Mouse (Mus musculus) forebrain, embryonic 10.5 days (tissue): ENCODE data around the gene Zfp663. TPM values are rescaled to one million over a fixed set of nuclear protein-coding genes. Genes with fewer than 3 reads are reported as not detected.

Source experiments
- DNase-seq: peaks from one replicate; pipeline ENCODE4 v3.0.0-alpha.2; 2017; ENCODE audit warnings: low spot score; ENCODE audit errors: extremely low spot score
- H3K27ac ChIP-seq: fragments of 300-500 bp; sonication (generic); 2 replicates; pipeline ENCODE4 v1.5.1; 2016; ENCODE audit warnings: mild to moderate bottlenecking
- H3K27me3 ChIP-seq: fragments of 300-500 bp; sonication (generic); 2 replicates; pipeline ENCODE4 v1.6.1; 2016; ENCODE audit warnings: mild to moderate bottlenecking; ENCODE audit not compliant: poor library complexity, severe bottlenecking
- H3K36me3 ChIP-seq: fragments of 300-500 bp; sonication (generic); replicated peaks from 2 replicates; pipeline ENCODE4 v1.6.1; 2016; ENCODE audit warnings: mild to moderate bottlenecking, moderate library complexity
- H3K4me1 ChIP-seq: fragments of 300-500 bp; sonication (generic); 2 replicates; pipeline ENCODE4 v1.6.1; 2016
- H3K4me3 ChIP-seq: fragments of 300-500 bp; sonication (generic); 2 replicates; pipeline ENCODE4 v1.5.1; 2016; ENCODE audit warnings: mild to moderate bottlenecking, moderate library complexity
- H3K9me3 ChIP-seq: fragments of 300-500 bp; sonication (generic); 2 replicates; pipeline ENCODE4 v1.6.1; 2016; ENCODE audit warnings: mild to moderate bottlenecking, moderate library complexity
- WGBS: fragments of 180-500 bp; shearing (Covaris S2); methylation state at CpG from one replicate; pipeline ENCODE4 v1.1.7; 2016; 5-methylcytosine and 5-hydroxymethylcytosine counted together
- polyA plus RNA-seq: library from polyadenylated mRNA; unstranded; fragments of >200 nt; fragmentation: Nextera tagmentation; extraction: Ambion mirVana; gene quantifications from 2 replicates; pipeline ENCODE4 v1.2.1, GENCODE M21; 2016

Gene Zfp663
- polyA plus RNA-seq = 4.7 and 4.9 TPM in 2 replicates

DNA sequence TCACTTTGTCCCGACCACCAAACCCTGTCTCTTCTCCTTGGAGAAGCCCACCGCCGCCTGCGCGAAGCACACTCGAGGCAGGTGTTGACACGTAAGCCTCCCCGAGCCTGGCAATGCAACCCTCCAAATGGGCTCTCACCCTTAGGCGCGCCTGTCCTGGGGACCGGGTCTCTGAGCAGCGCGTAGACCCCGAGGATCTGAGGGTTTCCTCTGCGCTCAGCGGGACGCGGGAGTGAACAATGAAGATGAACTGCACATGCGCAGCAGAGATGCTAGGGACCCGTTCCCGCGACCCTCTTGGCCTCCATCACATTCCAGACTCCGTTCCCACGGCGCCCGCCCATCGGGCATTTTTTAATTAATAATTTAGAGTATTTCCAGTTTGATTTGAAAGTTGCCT, at the start of gene Zfp663:
Gene Zfp663, minus strand, starts transcription at position 234 of the 400 bp plus-strand sequence.
- Histone ChIP-seq H3K36me3 (no peaks in the 10 kb centered on the region), H3K4me3 (peak within 1 kb of the TSS; percentile 64), H3K9me3 (no peaks in the 10 kb centered on the region), H3K4me1 (peaks cover 61% of the 10 kb centered on the region), H3K27me3 (peaks cover 41% of the 10 kb centered on the region), H3K27ac (peak within 1 kb of the TSS; percentile 92)
- peak; percentile 82 for DNase-seq
- under 1% methylated on average over 27 of the region's 27 CpGs for WGBS

DNA sequence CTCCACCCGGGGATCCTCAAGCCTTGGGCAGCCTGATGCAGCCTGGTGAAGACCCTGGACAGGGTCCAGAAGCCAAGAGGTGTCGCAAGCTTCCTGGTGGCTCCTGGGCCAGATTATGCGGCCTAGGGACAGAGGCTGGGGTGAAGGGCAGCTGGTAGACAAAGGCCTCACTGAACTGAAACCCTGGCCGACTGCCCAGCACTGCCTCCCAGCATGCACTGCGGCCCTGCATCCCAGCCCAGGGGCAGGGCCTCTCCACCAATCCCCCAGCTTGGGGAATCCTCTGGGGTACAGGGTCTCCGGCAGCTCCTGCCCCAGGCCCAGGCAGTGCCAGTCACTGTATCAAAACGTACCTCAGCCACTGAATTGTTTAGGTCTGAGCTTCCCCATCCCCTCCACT, 48.8 kb upstream of the Zfp663 start:
- no peaks in the 10 kb centered on the region for H3K9me3 ChIP-seq
- H3K27me3 ChIP-seq = no peaks in the 10 kb centered on the region
- 70% methylated on average over 7 of the region's 7 CpGs for WGBS
- H3K36me3 ChIP-seq = no peaks in the 10 kb centered on the region
- H3K4me3 ChIP-seq = no peak overlapping the region
- H3K27ac ChIP-seq = peak overlapping the region; percentile 83
- H3K4me1 ChIP-seq = peaks cover 65% of the 10 kb centered on the region
- DNase-seq = no peak

DNA sequence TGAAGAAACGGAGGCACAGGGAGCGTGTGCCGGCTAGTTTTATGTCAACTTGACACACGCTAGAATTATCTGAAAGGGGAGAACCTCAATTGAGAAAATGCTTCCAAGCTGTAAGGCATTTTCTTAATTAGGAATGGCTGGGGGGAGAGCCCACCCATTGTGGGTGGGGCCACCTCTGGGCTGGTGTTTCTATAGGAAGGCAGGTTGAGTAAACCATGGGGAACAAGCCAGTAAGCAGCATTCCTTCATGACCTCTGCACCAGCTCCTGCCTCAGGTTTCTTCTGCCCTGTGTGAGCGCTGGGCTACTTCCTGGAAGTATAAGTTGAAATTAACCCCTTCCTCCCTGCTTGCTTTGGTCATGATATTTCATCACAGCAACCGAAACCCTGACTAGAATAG, 47.3 kb upstream of the Zfp663 start:
- Histone ChIP-seq H3K4me1 (peaks cover 61% of the 10 kb centered on the region), H3K9me3 (no peaks in the 10 kb centered on the region), H3K27me3 (no peaks in the 10 kb centered on the region), H3K36me3 (no peaks in the 10 kb centered on the region), H3K27ac (peak overlapping the region; percentile 83), H3K4me3 (no peak overlapping the region)
- 56% methylated on average over 6 of the region's 6 CpGs for WGBS
- DNase-seq = no peak

DNA sequence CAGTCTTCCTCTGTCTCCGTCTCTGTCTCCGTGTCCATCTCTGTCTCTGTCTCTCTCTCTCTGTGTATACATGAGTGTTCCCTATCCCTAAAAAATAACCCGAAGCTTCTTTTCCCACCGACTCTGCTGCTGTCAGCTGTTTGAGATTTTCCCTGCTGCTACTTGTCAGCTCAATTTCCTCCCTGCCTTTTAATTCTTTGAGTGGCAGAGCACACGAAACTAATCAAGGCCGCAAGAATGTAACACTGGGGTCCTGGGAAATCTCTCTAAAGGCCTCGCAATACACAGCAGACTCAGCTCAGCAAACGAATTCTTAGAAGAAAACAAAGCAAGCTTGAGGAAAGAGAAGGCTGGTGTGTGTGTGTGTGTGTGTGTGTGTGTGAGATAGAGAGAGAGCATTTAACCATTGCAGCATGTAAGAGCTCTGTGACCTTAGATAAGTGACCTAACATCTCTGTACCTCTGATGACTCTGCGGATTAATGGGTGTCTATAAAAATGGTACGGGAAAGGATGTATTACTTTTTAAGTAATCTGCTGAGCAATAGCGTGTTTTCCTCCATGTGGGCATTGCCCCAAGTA, 46.7 kb upstream of the Zfp663 start:
- peak overlapping the region; percentile 83 for H3K27ac ChIP-seq

DNA sequence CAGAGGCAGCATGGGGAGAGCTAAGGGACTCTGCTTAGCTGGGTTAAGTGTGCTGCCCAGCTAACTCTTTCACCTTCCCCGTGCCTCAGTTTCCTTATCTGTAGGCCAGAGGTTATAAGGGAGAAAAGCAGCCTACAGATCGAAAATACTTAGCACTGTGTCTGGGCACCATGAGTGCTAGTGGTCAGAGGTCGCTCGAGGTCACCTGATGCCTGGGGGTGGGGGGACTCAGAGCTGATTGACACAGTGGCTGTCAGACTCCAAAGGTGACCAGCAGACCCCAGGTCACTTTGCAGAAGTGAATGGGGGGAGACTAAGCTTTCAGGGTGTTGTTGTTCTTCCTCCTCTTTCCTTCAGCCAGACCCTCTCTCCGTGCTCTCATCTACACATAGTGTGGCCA, 45.8 kb upstream of the Zfp663 start:
- H3K27ac ChIP-seq = peak overlapping the region; percentile 83
- WGBS = 71% methylated on average over 5 of the region's 5 CpGs

More for the DNA sequence above, 46.7 kb upstream of the Zfp663 start:
- H3K4me1 ChIP-seq = peaks cover 55% of the 10 kb centered on the region
- no peak overlapping the region for H3K4me3 ChIP-seq
- no peak for DNase-seq
- no peaks in the 10 kb centered on the region for H3K27me3 ChIP-seq
- 44% methylated on average over 11 of the region's 11 CpGs for WGBS
- no peaks in the 10 kb centered on the region for H3K9me3 ChIP-seq
- no peaks in the 10 kb centered on the region for H3K36me3 ChIP-seq

DNA sequence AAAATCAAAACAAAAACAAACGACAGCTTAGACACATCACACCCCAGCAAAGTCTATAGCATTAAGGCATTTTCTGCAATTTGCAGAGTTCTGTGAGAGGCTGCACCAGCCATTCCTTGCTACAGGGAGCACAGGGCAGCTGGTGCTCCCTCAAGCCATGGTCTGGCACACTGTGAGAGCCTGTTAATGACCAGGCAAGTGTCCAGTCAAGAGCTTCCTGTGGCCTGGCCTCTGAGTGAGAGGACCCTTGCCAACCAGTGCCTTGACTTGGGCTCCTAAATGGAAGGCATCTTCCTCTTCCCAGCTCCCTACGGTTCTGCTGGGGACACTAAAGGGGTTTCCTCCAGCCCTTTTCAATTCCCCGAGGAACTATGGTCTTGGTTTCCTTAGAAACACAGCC, 45.4 kb upstream of the Zfp663 start:
- no peaks in the 10 kb centered on the region for H3K27me3 ChIP-seq
- H3K36me3 ChIP-seq = no peaks in the 10 kb centered on the region
- H3K27ac ChIP-seq = peak overlapping the region; percentile 83
- DNase-seq = no peak
- 56% methylated on average over 3 of the region's 3 CpGs for WGBS
- peaks cover 42% of the 10 kb centered on the region for H3K4me1 ChIP-seq
- no peak overlapping the region for H3K4me3 ChIP-seq
- no peaks in the 10 kb centered on the region for H3K9me3 ChIP-seq

More for the DNA sequence above, 45.8 kb upstream of the Zfp663 start:
- Histone ChIP-seq H3K4me1 (peaks cover 46% of the 10 kb centered on the region), H3K9me3 (no peaks in the 10 kb centered on the region), H3K27me3 (no peaks in the 10 kb centered on the region), H3K4me3 (no peak overlapping the region), H3K36me3 (no peaks in the 10 kb centered on the region)
- no peak for DNase-seq

DNA sequence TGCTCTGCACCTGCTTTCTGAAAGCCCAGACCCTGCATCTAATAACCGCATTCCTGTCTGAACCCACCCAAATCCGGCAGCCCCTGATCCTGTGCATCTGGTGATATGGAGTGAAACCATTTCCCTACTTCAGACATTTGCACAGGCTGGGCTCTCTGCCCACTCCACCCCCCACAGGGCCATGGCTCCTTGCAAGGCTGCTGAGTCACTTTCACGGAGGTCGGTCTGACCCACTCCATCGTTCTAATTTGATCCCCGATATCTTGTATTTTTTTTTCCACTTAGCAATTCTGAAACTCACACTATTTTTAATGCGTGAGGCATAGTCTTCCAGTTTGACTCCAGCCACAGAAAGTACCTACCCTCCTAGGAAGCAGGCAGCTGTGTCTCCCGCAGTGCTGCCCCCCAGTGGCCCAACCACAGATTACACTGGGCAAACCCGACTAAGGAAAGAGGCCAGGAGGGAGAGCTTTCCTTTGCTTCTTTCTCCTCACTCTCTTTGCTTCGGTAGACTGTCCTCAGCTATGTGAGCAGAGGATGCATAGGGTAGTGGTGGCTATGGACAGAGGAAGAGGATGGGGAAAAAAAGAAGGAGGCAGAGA, 39.3 kb upstream of the Zfp663 start:
- H3K4me1 ChIP-seq = peaks cover 19% of the 10 kb centered on the region
- H3K27ac ChIP-seq = no peak overlapping the region
- 54% methylated on average over 10 of the region's 10 CpGs for WGBS
- peak; percentile 70 for DNase-seq
- no peaks in the 10 kb centered on the region for H3K36me3 ChIP-seq
- H3K4me3 ChIP-seq = no peak overlapping the region
- no peaks in the 10 kb centered on the region for H3K27me3 ChIP-seq
- no peaks in the 10 kb centered on the region for H3K9me3 ChIP-seq

DNA sequence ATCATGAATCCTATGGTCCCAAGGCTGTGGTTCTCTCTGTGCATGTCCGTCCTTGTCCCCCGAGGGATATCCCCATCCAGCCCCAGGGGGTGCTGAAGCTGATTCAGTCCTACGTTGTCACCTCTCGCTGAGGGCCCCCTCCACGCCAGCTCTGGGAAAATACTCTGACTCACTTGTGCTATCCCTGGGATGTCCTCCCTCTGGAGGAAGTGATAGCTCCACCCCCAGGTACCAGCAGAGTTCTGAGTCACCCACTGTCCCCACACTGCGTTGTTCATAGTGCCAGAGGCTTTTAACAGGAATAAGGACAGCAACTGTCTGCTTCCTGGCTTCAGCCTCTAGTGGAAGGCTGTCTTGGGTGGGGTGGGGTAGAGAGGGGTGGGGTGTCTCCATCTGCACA, 36.8 kb upstream of the Zfp663 start:
- 63% methylated on average over 6 of the region's 6 CpGs for WGBS
- Histone ChIP-seq H3K4me1 (peaks cover 32% of the 10 kb centered on the region), H3K9me3 (no peaks in the 10 kb centered on the region), H3K36me3 (no peaks in the 10 kb centered on the region), H3K27me3 (no peaks in the 10 kb centered on the region), H3K4me3 (no peak overlapping the region), H3K27ac (0 out of 2 replicates have a peak overlapping the region, but pooled peaks have one; percentile 40)
- no peak for DNase-seq

DNA sequence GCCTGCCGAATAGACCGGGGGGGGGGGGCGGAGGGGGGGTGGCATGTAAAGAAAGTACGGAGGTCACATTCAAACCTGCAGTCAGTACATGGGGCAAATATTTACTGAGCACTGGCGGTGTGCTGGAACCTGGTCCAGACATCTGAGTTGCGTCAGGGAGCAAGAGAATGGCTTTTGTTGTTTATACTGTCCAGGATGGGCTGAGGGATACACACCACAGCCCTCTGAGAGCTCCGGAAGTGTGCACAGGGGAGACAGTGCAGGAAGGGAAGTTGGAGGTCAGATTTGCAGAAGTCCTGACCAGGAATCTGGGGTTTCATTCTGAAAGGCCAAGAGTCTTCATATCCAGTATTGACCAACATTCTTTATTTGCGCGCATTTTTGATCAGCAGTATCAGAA, 36.4 kb upstream of the Zfp663 start:
- 82% methylated on average over 9 of the region's 9 CpGs for WGBS
- DNase-seq = no peak
- peak overlapping the region; percentile 40; the same call in 1 of the 2 replicates for H3K27ac ChIP-seq
- H3K9me3 ChIP-seq = no peaks in the 10 kb centered on the region
- H3K27me3 ChIP-seq = no peaks in the 10 kb centered on the region
- H3K36me3 ChIP-seq = no peaks in the 10 kb centered on the region
- peaks cover 32% of the 10 kb centered on the region for H3K4me1 ChIP-seq
- H3K4me3 ChIP-seq = no peak overlapping the region

DNA sequence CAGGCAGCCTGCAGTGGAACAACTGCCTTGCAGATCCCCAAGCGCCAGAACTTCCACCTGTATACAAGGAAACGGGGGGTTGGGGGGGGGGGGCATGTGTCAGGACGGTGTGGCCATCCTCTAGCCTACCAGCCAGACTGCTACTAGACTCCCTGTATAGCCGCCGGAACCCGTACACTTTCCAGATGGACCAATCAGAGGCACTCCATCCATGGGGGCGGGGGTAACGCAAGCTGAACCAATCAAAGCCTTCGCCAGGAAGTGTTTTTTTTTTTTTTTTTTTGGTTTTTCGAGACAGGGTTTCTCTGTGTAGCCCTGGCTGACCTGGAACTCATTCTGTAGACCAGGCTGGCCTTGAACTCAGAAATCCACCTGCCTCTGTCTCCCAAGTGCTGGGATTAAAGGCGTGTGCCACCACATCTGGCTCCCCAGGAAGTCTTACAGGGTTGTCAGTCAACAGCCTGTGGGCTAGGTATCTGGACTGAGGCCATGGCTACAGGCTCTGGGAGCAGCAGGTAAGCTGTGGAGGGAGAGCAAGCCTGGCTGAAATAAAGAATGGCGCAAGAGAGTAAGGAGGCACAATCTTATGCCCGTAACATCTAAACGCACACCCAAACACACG, 29.7 kb upstream of the Zfp663 start:
- 0 out of 2 replicates have a peak overlapping the region, but pooled peaks have one; percentile 15 for H3K4me3 ChIP-seq
- no peak for DNase-seq
- peak overlapping the region; percentile 74 for H3K27ac ChIP-seq
- WGBS = 57% methylated on average over 15 of the region's 15 CpGs
- peaks cover 42% of the 10 kb centered on the region for H3K4me1 ChIP-seq
- no peaks in the 10 kb centered on the region for H3K27me3 ChIP-seq
- no peaks in the 10 kb centered on the region for H3K36me3 ChIP-seq
- H3K9me3 ChIP-seq = no peaks in the 10 kb centered on the region

DNA sequence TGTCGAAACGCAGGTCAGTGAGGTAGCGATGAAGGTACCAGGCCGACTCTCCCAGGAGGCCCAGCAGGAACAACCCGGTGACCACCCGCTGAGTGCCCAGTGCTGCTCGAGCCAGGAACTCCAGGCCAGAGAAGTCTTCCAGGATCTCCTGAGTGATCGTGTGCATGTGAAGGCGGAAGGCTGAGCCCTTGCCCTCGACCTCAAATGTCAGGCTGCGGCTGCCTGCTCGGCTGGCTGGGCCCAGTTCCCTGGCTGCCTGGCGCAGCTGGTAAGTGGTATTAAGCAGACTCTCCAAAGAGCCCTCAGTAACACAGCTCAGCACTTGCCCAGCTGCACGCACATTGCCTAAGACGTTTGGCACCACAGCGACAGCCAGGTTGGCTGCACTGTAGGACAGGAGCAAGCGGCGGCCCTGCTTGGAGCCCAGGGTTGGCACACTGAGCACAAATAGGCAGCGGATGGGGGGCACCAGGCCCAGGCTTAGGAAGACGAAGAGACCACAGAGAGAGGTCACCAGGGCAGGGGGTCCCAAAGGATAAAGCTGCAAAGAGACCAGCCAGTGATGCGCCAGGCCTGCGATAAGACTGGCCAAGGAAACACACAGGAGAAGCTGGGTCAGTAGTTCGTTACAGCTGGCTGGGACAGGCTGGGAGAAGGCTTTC, 29.1 kb upstream of the Zfp663 start:
- H3K27ac ChIP-seq = peak overlapping the region; percentile 74
- peak overlapping the region; percentile 15; the same call in 1 of the 2 replicates for H3K4me3 ChIP-seq

DNA sequence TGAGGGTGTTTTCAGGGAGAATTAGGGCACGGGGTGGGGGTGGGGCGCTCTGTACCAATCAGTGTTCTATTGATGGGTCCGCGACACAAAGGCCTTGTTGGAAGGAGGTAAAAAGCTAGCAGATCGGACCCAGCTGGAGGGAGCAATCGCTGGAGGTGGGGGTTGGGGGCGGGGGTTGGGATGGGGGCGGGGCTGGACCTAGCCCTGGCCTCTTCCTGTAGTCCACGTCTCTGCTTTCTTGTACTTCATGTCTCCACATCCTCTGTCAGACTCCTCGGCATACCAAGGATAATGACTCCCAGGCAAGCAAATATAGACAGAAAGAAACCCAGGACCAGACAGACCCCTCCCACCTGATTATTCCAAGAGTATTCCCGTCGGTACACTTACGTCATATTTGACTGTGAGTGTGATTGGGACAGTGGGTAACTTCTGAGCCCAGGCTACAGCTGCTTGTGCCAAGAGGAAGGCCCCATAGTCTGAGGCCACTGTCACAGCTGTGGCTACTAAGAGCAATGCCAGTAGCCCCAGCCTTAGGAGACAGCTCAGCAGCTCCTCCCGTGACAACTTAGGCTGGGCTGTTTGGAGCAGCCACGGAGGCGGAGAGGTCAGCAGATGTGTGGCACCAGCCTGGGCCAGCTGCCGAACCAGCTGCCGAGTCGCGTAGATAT, 28.4 kb upstream of the Zfp663 start:
- H3K36me3 ChIP-seq = no peaks in the 10 kb centered on the region
- peak overlapping the region; percentile 74 for H3K27ac ChIP-seq
- 41% methylated on average over 20 of the region's 20 CpGs for WGBS
- no peaks in the 10 kb centered on the region for H3K27me3 ChIP-seq
- H3K9me3 ChIP-seq = no peaks in the 10 kb centered on the region
- H3K4me3 ChIP-seq = peak overlapping the region; percentile 12; the same call in 1 of the 2 replicates
- H3K4me1 ChIP-seq = peaks cover 44% of the 10 kb centered on the region
- DNase-seq = peak; percentile 28

More for the DNA sequence above, 29.1 kb upstream of the Zfp663 start:
- WGBS = 72% methylated on average over 23 of the region's 23 CpGs
- Histone ChIP-seq H3K27me3 (no peaks in the 10 kb centered on the region), H3K4me1 (peaks cover 42% of the 10 kb centered on the region), H3K9me3 (no peaks in the 10 kb centered on the region), H3K36me3 (no peaks in the 10 kb centered on the region)
- DNase-seq = no peak
